Comparison of ENCODE assay signal across 17 mouse cellular contexts in genomic region chr11:115485155-115485554, GRCm38 (mm10). TPM values are rescaled to one million over a fixed set of nuclear protein-coding genes. Genes with fewer than 3 reads are reported as not detected.
DNase-seq lines count a peak whose midpoint lies in the region; ATAC-seq and TF ChIP-seq lines count a peak whose summit lies in the region.
"Had no signal": no experiment of that assay in that cellular context is flagged by ENCODE, and none has a peak within 500 bp of the region (broad histone marks: within the 10 kb centered on the region; RNA-seq: fewer than 3 reads in every experiment).

No protein-coding gene starts in this region.

- no peak overlapping the region for H3K4me2 ChIP-seq in embryonic facial prominence, embryonic 13.5 days
- H3K4me2 ChIP-seq in midbrain, embryonic 12.5 days (replicated peaks): no peak overlapping the region
- H3K4me2 ChIP-seq: heart, embryonic 13.5 days had no signal

- H3K27ac ChIP-seq in left cerebral cortex, adult 2 months: peak overlapping the region; percentile 1; the same call in 1 of the 2 replicates
- no peak overlapping the region; the same call in 1 of the 2 replicates for H3K27ac ChIP-seq in embryonic facial prominence, embryonic 13.5 days
- no peak overlapping the region for H3K27ac ChIP-seq in midbrain, embryonic 12.5 days (replicated peaks)
- H3K27ac ChIP-seq: heart, embryonic 13.5 days had no signal

- H3K4me3 ChIP-seq in left cerebral cortex, adult 2 months: no peak overlapping the region
- H3K4me3 ChIP-seq in embryonic facial prominence, embryonic 13.5 days: no peak overlapping the region
- no peak overlapping the region for H3K4me3 ChIP-seq in midbrain, embryonic 12.5 days
- H3K4me3 ChIP-seq: heart, embryonic 13.5 days; megakaryocyte, embryonic 14.5 days had no signal

- no peak for ATAC-seq in embryonic facial prominence, embryonic 13.5 days (ENCODE audit: insufficient number of reproducible peaks, insufficient read depth, low FRiP score, low TSS enrichment, low read depth)
- ATAC-seq in midbrain, embryonic 12.5 days (ENCODE audit: low FRiP score, low read depth): no peak
- ATAC-seq: activated CD4-positive, CD25-positive, alpha-beta regulatory T cell, adult 4 months had no signal

- 0 out of 2 replicates have a peak overlapping the region, but pooled peaks have one; percentile 40 for H3K9ac ChIP-seq in embryonic facial prominence, embryonic 13.5 days
- H3K9ac ChIP-seq in midbrain, embryonic 12.5 days (replicated peaks): 0 out of 2 replicates have a peak overlapping the region, but pooled peaks have one; percentile 17
- H3K9ac ChIP-seq: heart, embryonic 13.5 days had no signal

- no peaks in the 10 kb centered on the region for H3K27me3 ChIP-seq in embryonic facial prominence, embryonic 13.5 days
- no peaks in the 10 kb centered on the region for H3K27me3 ChIP-seq in midbrain, embryonic 12.5 days
- H3K27me3 ChIP-seq: CH12.LX; heart, embryonic 13.5 days; megakaryocyte, embryonic 14.5 days had no signal

- no peak for DNase-seq in left cerebral cortex, adult 2 months (ENCODE audit: extremely low spot score in 1 of 2, low spot score in 2 of 2)
- DNase-seq in left cerebral cortex, adult 8-10 months (ENCODE audit: low spot score in 2 of 2): no peak
- peak; percentile 68 for DNase-seq in brain, embryonic 14.5 days (ENCODE audit: low read depth)
- DNase-seq in retina, postnatal 1 day: no peak
- DNase-seq in lung, adult 18-20 months: no peak
- no peak for DNase-seq in spleen, postnatal 10 days (ENCODE audit: low spot score in 2 of 2)
- DNase-seq: cerebellum, adult 8-10 months; gastrocnemius, postnatal 36 days; lung, adult 2 months; right cerebral cortex, postnatal 4 days had no signal

- 43% methylated on average over 12 of the region's 12 CpGs for WGBS in embryonic facial prominence, embryonic 13.5 days
- WGBS in midbrain, embryonic 12.5 days: 28% methylated on average over 12 of the region's 12 CpGs

- no peak for TF ChIP-seq CTCF in left cerebral cortex, adult 2 months (IDR thresholded peaks at IDR 0.05)
- TF ChIP-seq CTCF in brain, embryonic 14.5 days (IDR thresholded peaks at IDR 0.05; ENCODE audit: borderline replicate concordance, extremely low read depth, insufficient read depth, insufficient read length): no peak

- H3K36me3 ChIP-seq in embryonic facial prominence, embryonic 13.5 days: peaks cover 21% of the 10 kb centered on the region
- H3K36me3 ChIP-seq in midbrain, embryonic 12.5 days: peaks cover 13% of the 10 kb centered on the region; the same call in 1 of the 2 replicates

- peaks cover 6% of the 10 kb centered on the region; the same call in 1 of the 2 replicates for H3K4me1 ChIP-seq in embryonic facial prominence, embryonic 13.5 days
- H3K4me1 ChIP-seq in midbrain, embryonic 12.5 days: peaks cover 13% of the 10 kb centered on the region

- no peaks in the 10 kb centered on the region for H3K9me3 ChIP-seq in embryonic facial prominence, embryonic 13.5 days
- no peaks in the 10 kb centered on the region for H3K9me3 ChIP-seq in midbrain, embryonic 12.5 days
- H3K9me3 ChIP-seq: heart, embryonic 13.5 days; megakaryocyte, embryonic 14.5 days had no signal

- TF ChIP-seq POLR2A in brain, embryonic 14.5 days (IDR thresholded peaks at IDR 0.05; ENCODE audit: borderline replicate concordance, extremely low read depth, insufficient read depth, insufficient read length, poor library complexity, severe bottlenecking): no peak

- intact Hi-C loops in left cerebral cortex, adult 2 months (cut with DNase I): loop anchor here (10.0 kb wide), 1 partner anchor 230 kb away; no protein-coding TSS in a partner anchor

RNA-seq across cellular contexts. Expression of gene Nt5c, which starts 6.5 kb away (rescaled TPM):
- 10 to 100 TPM; 57.6 to 67.2 TPM for total RNA-seq in left cerebral cortex, adult 2 months (2021)
- 10 to 100 TPM; 58.4 to 66.1 (median 61.0) TPM for total RNA-seq in left cerebral cortex, adult 8-10 months (2022)
- 67.9 and 84.3 TPM in 2 replicates for polyA plus RNA-seq in brain, embryonic 14.5 days (2012; rRNA removed)
- polyA plus RNA-seq in embryonic facial prominence, embryonic 13.5 days (2015; fragmentation: Nextera tagmentation; extraction: Ambion mirVana): 77.2 and 85.3 TPM in 2 replicates
- 81.6 and 83.8 TPM in 2 replicates for polyA plus RNA-seq in midbrain, embryonic 12.5 days (2016; fragmentation: Nextera tagmentation; extraction: Ambion mirVana)

RNA-seq across cellular contexts. Expression of gene Armc7, which starts 9.7 kb away (rescaled TPM):
- 10 to 100 TPM; 11.9 to 18.0 TPM for total RNA-seq in left cerebral cortex, adult 2 months (2021)
- 10 to 100 TPM; 11.6 to 15.1 (median 13.4) TPM for total RNA-seq in left cerebral cortex, adult 8-10 months (2022)
- 12.4 and 15.1 TPM in 2 replicates for polyA plus RNA-seq in brain, embryonic 14.5 days (2012; rRNA removed)
- polyA plus RNA-seq in embryonic facial prominence, embryonic 13.5 days (2015; fragmentation: Nextera tagmentation; extraction: Ambion mirVana): 11.6 and 11.9 TPM in 2 replicates
- polyA plus RNA-seq in midbrain, embryonic 12.5 days (2016; fragmentation: Nextera tagmentation; extraction: Ambion mirVana): 10.3 and 13.1 TPM in 2 replicates

RNA-seq across cellular contexts. Expression of gene Slc16a5, which starts 22.9 kb away (rescaled TPM):
- not detected for total RNA-seq in left cerebral cortex, adult 2 months (2021)
- total RNA-seq in left cerebral cortex, adult 8-10 months (2022): not detected
- polyA plus RNA-seq in brain, embryonic 14.5 days (2012; rRNA removed): not detected in 2 replicates
- polyA plus RNA-seq in embryonic facial prominence, embryonic 13.5 days (2015; fragmentation: Nextera tagmentation; extraction: Ambion mirVana): 0.17 and 0.44 TPM in 2 replicates
- polyA plus RNA-seq in midbrain, embryonic 12.5 days (2016; fragmentation: Nextera tagmentation; extraction: Ambion mirVana): 0.20 and 0.30 TPM in 2 replicates
- total RNA-seq: left cerebral cortex, postnatal 36 days had no signal

RNA-seq across cellular contexts. Expression of gene Jpt1, which starts 29.0 kb away (rescaled TPM):
- 100 to 1,000 TPM; 158 to 161 TPM for total RNA-seq in left cerebral cortex, adult 2 months (2021)
- total RNA-seq in left cerebral cortex, adult 8-10 months (2022): 100 to 1,000 TPM; 125 to 152 (median 137) TPM
- polyA plus RNA-seq in brain, embryonic 14.5 days (2012; rRNA removed): 1,229 and 1,645 TPM in 2 replicates
- polyA plus RNA-seq in embryonic facial prominence, embryonic 13.5 days (2015; fragmentation: Nextera tagmentation; extraction: Ambion mirVana): 566 and 584 TPM in 2 replicates
- polyA plus RNA-seq in midbrain, embryonic 12.5 days (2016; fragmentation: Nextera tagmentation; extraction: Ambion mirVana): 1,008 and 1,026 TPM in 2 replicates

RNA-seq across cellular contexts. Expression of gene Trim80, which starts 44.8 kb away (rescaled TPM):
- total RNA-seq in left cerebral cortex, adult 2 months (2021): under 1 TPM in 1 of 2 experiments, not detected in 1; 0.16 TPM
- total RNA-seq in left cerebral cortex, adult 8-10 months (2022): under 1 TPM in 2 of 4 experiments, not detected in 2; 0.16 to 0.30 TPM
- polyA plus RNA-seq in brain, embryonic 14.5 days (2012; rRNA removed): 0.04 and 0.12 TPM in 2 replicates
- polyA plus RNA-seq in embryonic facial prominence, embryonic 13.5 days (2015; fragmentation: Nextera tagmentation; extraction: Ambion mirVana): 0.14 TPM in 1 of 2 replicates, not detected in the other
- polyA plus RNA-seq in midbrain, embryonic 12.5 days (2016; fragmentation: Nextera tagmentation; extraction: Ambion mirVana): not detected in 2 replicates
- total RNA-seq: CH12.LX; gastrocnemius, postnatal 36 days; left cerebral cortex, postnatal 36 days had no signal
- polyA plus RNA-seq: activated CD4-positive, CD25-positive, alpha-beta regulatory T cell, adult 4 months had no signal
